Mouse (Mus musculus) E14TG2a.4 (cell line): ENCODE results near the gene Coq8a.

Source experiments
- CTCF ChIP-seq: conservative IDR thresholded peaks from 2 replicates; pipeline ENCODE4 v1.5.1; 2014; ENCODE audit warnings: low read length
- NANOG ChIP-seq: IDR thresholded peaks from 2 replicates; pipeline ENCODE4 v1.6.1; 2014; ENCODE audit warnings: borderline replicate concordance, low read length, mixed read lengths
- POU5F1 ChIP-seq: IDR thresholded peaks from 2 replicates; pipeline ENCODE4 v1.6.1; 2014; ENCODE audit warnings: low read length, borderline replicate concordance

DNA sequence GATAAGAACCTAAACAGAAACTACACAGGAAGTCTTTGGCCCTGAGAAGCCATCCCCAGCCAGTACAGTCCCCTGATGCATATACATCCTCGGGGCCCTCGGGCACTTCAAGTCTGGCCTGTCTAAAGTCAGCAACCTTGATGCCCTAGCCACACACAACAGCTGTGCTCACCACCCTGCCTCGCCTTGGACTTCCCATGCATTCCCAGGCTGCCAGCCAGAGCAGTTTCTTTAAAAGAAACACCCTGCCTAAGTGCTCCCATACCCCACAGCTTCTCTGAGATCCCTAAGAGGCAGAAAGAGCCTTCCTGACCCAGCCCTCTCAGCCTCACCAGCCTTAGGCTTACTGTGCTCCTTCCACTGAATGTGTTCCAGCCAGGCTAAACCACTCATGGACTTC, 13.0 kb downstream of the Coq8a start:
- no peak for TF ChIP-seq CTCF
- TF ChIP-seq NANOG, result no peak
- no peak for TF ChIP-seq POU5F1
